Mouse (Mus musculus): ENCODE measurements around the gene 9530077C05Rik.

- no peak for TF ChIP-seq POLR2A (IDR thresholded peaks at IDR 0.05; ENCODE audit: borderline replicate concordance, low read depth, low read length)
- TF ChIP-seq CTCF (IDR thresholded peaks at IDR 0.05; ENCODE audit: low read depth, low read length) = no peak
Measured at GRCm38 (mm10) chr9:22423507-22423906, 12.2 kb downstream of the 9530077C05Rik start.
